Mouse (Mus musculus) heart, embryonic 16.5 days (tissue): ENCODE measurements around the gene Ckm. TPM values are rescaled to one million over a fixed set of nuclear protein-coding genes. Genes with fewer than 3 reads are reported as not detected.

ENCODE experiments used
- ATAC-seq: fragments of 200-750 bp; cut with Nextera tagmentation; replicated peaks from 2 replicates; pipeline ENCODE4 v1.8.0; 2017; ENCODE audit warnings: moderate number of reproducible peaks; ENCODE audit not compliant: insufficient read depth, low FRiP score; ENCODE audit errors: extremely low read depth
- H3K27ac ChIP-seq: fragments of 300-500 bp; sonication (generic); 2 replicates; pipeline ENCODE4 v1.5.1; 2014; ENCODE audit warnings: mild to moderate bottlenecking, low read length, control low read depth, moderate library complexity
- H3K27me3 ChIP-seq: fragments of 300-500 bp; sonication (generic); 2 replicates; pipeline ENCODE4 v1.6.1; 2014; ENCODE audit warnings: low read length, mixed read lengths; ENCODE audit not compliant: control insufficient read depth, insufficient read depth
- H3K36me3 ChIP-seq: fragments of 300-500 bp; sonication (generic); 2 replicates; pipeline ENCODE4 v1.6.1; 2014; ENCODE audit not compliant: control insufficient read depth, insufficient read depth
- H3K4me1 ChIP-seq: fragments of 300-500 bp; sonication (generic); 2 replicates; pipeline ENCODE4 v1.6.1; 2014; ENCODE audit warnings: low read length, mixed read lengths; ENCODE audit not compliant: control insufficient read depth, insufficient read depth
- H3K4me2 ChIP-seq: fragments of 300-500 bp; sonication (generic); 2 replicates; pipeline ENCODE4 v1.6.1; 2014; ENCODE audit warnings: low read depth, mild to moderate bottlenecking, control low read depth, low read length
- H3K4me3 ChIP-seq: fragments of 300-500 bp; sonication (generic); 2 replicates; pipeline ENCODE4 v1.5.1; 2014; ENCODE audit warnings: mild to moderate bottlenecking, control low read depth, low read length
- H3K9ac ChIP-seq: fragments of 300-500 bp; sonication (generic); 2 replicates; pipeline ENCODE4 v1.6.1; 2014; ENCODE audit warnings: low read length, control low read depth
- H3K9me3 ChIP-seq: fragments of 300-500 bp; sonication (generic); replicated peaks from 2 replicates; pipeline ENCODE4 v1.6.1; 2016; ENCODE audit warnings: low read length; ENCODE audit not compliant: control insufficient read depth
- WGBS: fragments of 180-500 bp; shearing (Covaris S2); extraction: QIAGEN DNeasy Blood & Tissue Kit; methylation state at CpG from one replicate; pipeline ENCODE4 v1.1.7; 2014; 5-methylcytosine and 5-hydroxymethylcytosine counted together
- polyA plus RNA-seq: library from polyadenylated mRNA; unstranded; fragments of >200 nt; fragmentation: Nextera tagmentation; extraction: Ambion mirVana; gene quantifications from 2 replicates; pipeline ENCODE4 v1.2.1, GENCODE M21; 2015

The Ckm gene
- polyA plus RNA-seq, result 2,882 and 3,117 TPM in 2 replicates

GRCm38 (mm10) chr7:19404476-19404875 is at the start of gene Ckm:
TSS of gene Ckm (plus strand) at chr7:19404776.
- ATAC-seq, result no peak

DNA sequence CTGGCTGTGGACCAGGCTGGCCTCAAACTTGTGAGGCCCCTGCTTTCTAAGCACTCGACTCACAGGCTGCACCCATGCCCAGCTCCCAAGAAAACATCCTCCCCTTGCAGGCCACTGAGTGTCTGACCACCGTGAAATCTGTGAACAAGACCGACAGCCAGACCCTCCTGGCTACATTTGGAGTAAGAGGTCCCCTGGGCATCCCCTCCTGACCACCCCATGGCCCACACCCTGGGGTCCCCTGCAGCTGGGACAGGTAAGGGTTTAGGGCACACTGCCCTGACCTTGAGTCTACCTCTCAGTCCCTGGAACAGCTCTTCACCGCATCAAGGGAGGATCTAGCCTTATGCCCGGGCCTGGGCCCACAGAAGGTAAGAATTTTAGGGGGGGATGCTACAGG is 49.6 kb upstream of the Ckm start:
- 84% methylated on average over 5 of the region's 5 CpGs for WGBS
- Histone ChIP-seq H3K27me3 (no peaks in the 10 kb centered on the region), H3K36me3 (peaks cover 25% of the 10 kb centered on the region; the same call in 1 of the 2 replicates), H3K9me3 (no peaks in the 10 kb centered on the region), H3K4me2 (no peak overlapping the region), H3K4me3 (no peak overlapping the region), H3K4me1 (peaks cover 7% of the 10 kb centered on the region), H3K27ac (no peak overlapping the region), H3K9ac (no peak overlapping the region)
- no peak for ATAC-seq

More at GRCm38 (mm10) chr7:19404476-19404875, at the start of gene Ckm:
- 48% methylated on average over 7 of the region's 7 CpGs for WGBS
- Histone ChIP-seq H3K9ac (peak within 1 kb of the TSS; percentile 73), H3K4me2 (peak within 1 kb of the TSS; percentile 99), H3K27ac (no peak within 1 kb of the TSS), H3K9me3 (peaks cover 5% of the 10 kb centered on the region), H3K4me3 (peak within 1 kb of the TSS; percentile 74), H3K4me1 (peaks cover 7% of the 10 kb centered on the region), H3K36me3 (no peaks in the 10 kb centered on the region), H3K27me3 (peaks cover 32% of the 10 kb centered on the region)

- ATAC-seq, result no peak
- peaks cover 18% of the 10 kb centered on the region; the same call in 1 of the 2 replicates for H3K36me3 ChIP-seq
- WGBS, result 75% methylated on average over 10 of the region's 10 CpGs
Measured at GRCm38 (mm10) chr7:19356311-19356710, 48.3 kb upstream of the Ckm start.

DNA sequence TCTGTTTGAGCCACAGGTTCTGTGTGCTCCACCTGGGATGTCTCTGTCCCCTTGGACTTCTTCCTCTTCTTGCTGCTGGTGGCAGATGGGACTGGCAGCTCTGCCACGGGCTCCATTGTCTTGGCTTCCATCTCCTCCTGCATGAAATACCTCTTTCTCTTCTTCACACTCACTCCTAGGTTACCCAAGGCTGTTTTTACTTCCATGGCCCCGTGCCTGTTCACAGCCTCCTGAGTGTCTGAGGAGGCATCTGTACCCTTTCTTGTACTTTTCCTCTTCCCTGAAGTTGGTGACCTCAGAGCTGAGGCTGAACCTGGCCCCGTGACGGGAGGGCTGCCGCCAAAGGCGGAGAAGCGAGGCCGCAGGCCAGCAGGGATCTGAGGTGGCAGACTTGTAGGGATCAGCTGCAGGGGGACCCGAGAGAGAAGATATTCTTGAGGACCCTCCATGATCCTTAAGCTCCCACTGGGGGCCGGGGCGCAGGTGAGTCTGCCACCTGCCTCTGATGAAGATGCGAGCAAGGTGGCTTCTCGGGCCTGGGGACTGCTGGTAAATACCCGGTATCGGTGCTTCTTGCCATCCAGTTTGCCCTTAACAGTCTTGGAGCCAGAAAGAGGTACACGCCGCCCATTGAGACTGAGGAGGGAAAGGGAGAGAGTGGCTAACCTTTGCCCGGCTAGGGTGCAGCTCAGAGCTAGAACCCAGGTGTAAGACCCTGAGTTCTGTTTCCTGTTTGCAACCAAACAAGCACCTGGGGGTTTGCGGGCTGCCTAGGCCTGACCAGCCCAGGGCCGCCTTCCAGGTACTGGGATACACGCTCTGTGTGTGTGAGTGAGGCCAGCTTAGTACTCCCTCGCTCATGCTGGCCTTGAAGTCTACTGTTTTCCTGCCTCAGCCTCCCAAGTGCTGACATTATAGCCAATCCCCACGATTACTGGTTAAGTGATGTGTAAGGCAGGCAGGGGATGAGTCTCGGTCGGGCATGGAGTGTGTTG is 46.9 kb upstream of the Ckm start:
- Histone ChIP-seq H3K27ac (no peak overlapping the region), H3K4me1 (peaks cover 14% of the 10 kb centered on the region), H3K27me3 (no peaks in the 10 kb centered on the region), H3K9ac (no peak overlapping the region), H3K4me2 (peak overlapping the region; percentile 94), H3K9me3 (no peaks in the 10 kb centered on the region), H3K4me3 (no peak overlapping the region), H3K36me3 (peaks cover 18% of the 10 kb centered on the region; the same call in 1 of the 2 replicates)
- no peak for ATAC-seq
- 90% methylated on average over 25 of the region's 25 CpGs for WGBS

More at GRCm38 (mm10) chr7:19356311-19356710, 48.3 kb upstream of the Ckm start:
- Histone ChIP-seq H3K4me2 (no peak overlapping the region), H3K9ac (no peak overlapping the region), H3K4me3 (no peak overlapping the region), H3K9me3 (no peaks in the 10 kb centered on the region), H3K27me3 (no peaks in the 10 kb centered on the region), H3K27ac (no peak overlapping the region), H3K4me1 (peaks cover 11% of the 10 kb centered on the region)

DNA sequence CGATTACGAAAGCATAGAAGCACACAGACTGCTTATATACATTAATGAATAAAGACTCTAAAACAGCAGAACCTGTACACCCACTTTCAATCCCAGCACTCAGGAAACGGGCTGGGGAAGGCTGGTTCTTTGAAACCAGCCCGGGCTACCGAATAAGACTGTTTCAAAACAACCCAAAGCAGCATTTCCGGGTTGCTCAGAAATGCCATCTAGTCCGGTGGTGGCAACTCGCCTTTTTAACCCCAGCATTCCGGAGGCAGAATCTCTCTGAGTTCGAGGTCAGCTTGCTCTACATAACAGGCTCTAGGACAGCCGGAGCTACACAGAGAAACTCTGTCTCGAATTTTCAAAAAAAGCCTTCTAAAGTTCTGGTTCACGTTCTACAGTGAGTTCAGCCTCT is 45.9 kb upstream of the Ckm start:
- H3K36me3 ChIP-seq, result peaks cover 18% of the 10 kb centered on the region; the same call in 1 of the 2 replicates
- H3K4me1 ChIP-seq, result peaks cover 24% of the 10 kb centered on the region
- no peak for ATAC-seq
- H3K4me3 ChIP-seq, result peak overlapping the region; percentile 60
- peak overlapping the region; percentile 94 for H3K4me2 ChIP-seq
- peak overlapping the region; percentile 79 for H3K9ac ChIP-seq
- no peaks in the 10 kb centered on the region for H3K27me3 ChIP-seq
- WGBS, result 15% methylated on average over 13 of the region's 13 CpGs
- no peaks in the 10 kb centered on the region for H3K9me3 ChIP-seq
- H3K27ac ChIP-seq, result no peak overlapping the region

DNA sequence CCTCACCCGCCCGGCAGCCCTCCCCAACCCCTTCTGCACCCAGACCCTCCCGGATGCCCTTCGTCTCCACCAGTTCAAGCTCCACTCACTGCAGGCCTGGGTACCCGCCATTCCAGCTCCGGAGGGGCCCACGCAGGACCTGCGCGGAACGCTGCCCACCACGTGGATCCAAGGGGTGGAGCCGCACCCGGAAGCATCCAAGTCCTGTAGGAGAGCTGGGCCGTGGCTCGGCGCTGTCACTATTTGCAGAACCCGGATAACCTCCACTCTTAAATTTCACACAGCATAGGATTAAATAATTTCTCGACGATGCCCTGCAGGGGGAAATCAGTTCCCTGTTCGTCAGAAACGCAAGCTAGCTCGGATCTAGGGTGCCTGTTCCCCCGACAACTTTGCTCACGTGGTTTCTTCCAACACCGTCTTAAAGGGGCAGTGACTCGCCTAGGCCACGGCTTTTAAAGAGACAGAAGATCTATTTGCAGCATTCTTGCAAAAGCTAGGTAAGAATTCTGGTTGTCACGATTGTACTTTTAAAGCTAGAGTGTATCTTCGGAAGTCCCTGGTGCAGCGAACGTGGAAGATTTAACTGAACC is 45.2 kb upstream of the Ckm start, which contains the start of the genes Cd3eap and Ppp1r13l:
TSS of gene Cd3eap (minus strand) at position 185 of the 593 bp plus-strand sequence.
TSS of gene Ppp1r13l (plus strand) at position 451 of the 593 bp plus-strand sequence.
- ATAC-seq, result peak; percentile 24
- no peaks in the 10 kb centered on the region for H3K9me3 ChIP-seq
- under 1% methylated on average over 31 of the region's 31 CpGs for WGBS
- peak within 1 kb of the TSS; percentile 93 for H3K27ac ChIP-seq
- H3K4me3 ChIP-seq, result peak within 1 kb of the TSS; percentile 60
- peak within 1 kb of the TSS; percentile 79 for H3K9ac ChIP-seq
- no peaks in the 10 kb centered on the region for H3K27me3 ChIP-seq
- H3K36me3 ChIP-seq, result peaks cover 16% of the 10 kb centered on the region; the same call in 1 of the 2 replicates
- peak within 1 kb of the TSS; percentile 94 for H3K4me2 ChIP-seq
- peaks cover 31% of the 10 kb centered on the region for H3K4me1 ChIP-seq

DNA sequence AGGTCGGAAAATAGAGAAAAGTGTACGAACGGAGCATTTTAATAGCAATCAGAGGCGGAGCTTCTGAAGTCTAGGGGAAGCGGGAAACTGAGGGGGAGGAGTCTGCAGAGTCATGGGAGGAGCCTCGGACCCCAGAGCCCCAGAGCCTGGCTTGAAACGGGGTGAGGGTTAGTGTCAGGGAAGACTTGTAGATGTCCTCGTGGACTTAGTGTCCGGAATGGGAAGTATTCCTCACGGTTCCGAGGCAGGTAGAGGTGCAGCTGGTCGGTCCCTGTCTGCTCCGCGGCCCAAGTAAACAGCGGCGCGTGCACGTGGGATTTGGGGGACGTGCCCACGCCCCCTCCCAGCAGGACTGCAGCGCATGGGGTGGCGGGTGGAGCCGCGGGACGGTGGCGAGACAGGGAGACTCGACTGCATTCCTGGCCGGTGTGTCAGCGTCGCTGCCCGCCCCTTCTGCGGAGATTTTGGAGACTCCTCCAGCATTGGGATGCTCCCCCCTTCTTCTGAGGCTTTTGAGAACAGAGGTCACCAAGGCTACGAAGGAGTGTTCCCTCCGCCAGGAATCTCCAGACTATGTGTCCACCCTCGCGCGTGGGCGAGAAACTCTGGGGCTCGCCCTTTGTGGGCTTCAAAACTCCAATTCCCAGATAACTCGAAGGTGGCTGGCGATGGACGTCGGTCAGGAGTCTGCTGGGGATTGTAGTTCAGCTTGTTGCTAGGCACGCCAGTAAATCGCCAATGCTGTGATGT is 44.5 kb upstream of the Ckm start:
- ATAC-seq, result peak; percentile 43
- no peaks in the 10 kb centered on the region for H3K27me3 ChIP-seq
- H3K4me1 ChIP-seq, result peaks cover 32% of the 10 kb centered on the region
- under 1% methylated on average over 45 of the region's 45 CpGs for WGBS
- H3K36me3 ChIP-seq, result peaks cover 10% of the 10 kb centered on the region; the same call in 1 of the 2 replicates
- H3K4me2 ChIP-seq, result peak overlapping the region; percentile 94
- H3K9ac ChIP-seq, result peak overlapping the region; percentile 79
- H3K9me3 ChIP-seq, result no peaks in the 10 kb centered on the region
- H3K4me3 ChIP-seq, result peak overlapping the region; percentile 60
- H3K27ac ChIP-seq, result peak overlapping the region; percentile 93

- no peaks in the 10 kb centered on the region for H3K27me3 ChIP-seq
- under 1% methylated on average over 26 of the region's 27 CpGs for WGBS
- peak overlapping the region; percentile 72 for H3K9ac ChIP-seq
- H3K36me3 ChIP-seq, result peaks cover 7% of the 10 kb centered on the region; the same call in 1 of the 2 replicates
- H3K4me2 ChIP-seq, result peak overlapping the region; percentile 94
- peak overlapping the region; percentile 93 for H3K27ac ChIP-seq
- no peaks in the 10 kb centered on the region for H3K9me3 ChIP-seq
- H3K4me1 ChIP-seq, result peaks cover 32% of the 10 kb centered on the region
- H3K4me3 ChIP-seq, result peak overlapping the region; percentile 60
- ATAC-seq, result peak; percentile 69
Measured at GRCm38 (mm10) chr7:19360944-19361343, 43.6 kb upstream of the Ckm start.
